Mouse (Mus musculus): ENCODE measurements at regions not wholly inside any gene's neighbourhood (a gene's known extent, or its start where the extent isn't known, plus 50 kb on each side); places are given as distances from the start of the nearest gene placed in this dataset.
A peak's percentile ranks its signal among the peaks of the same experiment; 100 is the strongest.

GRCm38 (mm10) chr14:80789131-80789530, 805.2 kb downstream of the Olfm4 start:
- no peak for DNase-seq

- DNase-seq, result no peak
These were observed 815.6 kb downstream of the Olfm4 start for GRCm38 (mm10) chr14:80799370-80799959.

GRCm38 (mm10) chr14:80830476-80830875, 846.6 kb downstream of the Olfm4 start:
- no peak for DNase-seq

GRCm38 (mm10) chr14:80844550-80844949, 860.7 kb downstream of the Olfm4 start:
- no peak for DNase-seq

GRCm38 (mm10) chr14:80845576-80846269, 861.8 kb downstream of the Olfm4 start:
- DNase-seq, result peak; percentile 61

GRCm38 (mm10) chr14:80846420-80847083, 862.7 kb downstream of the Olfm4 start:
- DNase-seq, result peak; percentile 27
